Mouse (Mus musculus): Measurements from ENCODE around the gene Chpf. TPM values are rescaled to one million over a fixed set of nuclear protein-coding genes. Genes with fewer than 3 reads are reported as not detected.
A peak's percentile ranks its signal among the peaks of the same experiment; 100 is the strongest.

The Chpf gene
- polyA plus RNA-seq, 1 experiment from 2014 or later, result 27.0 TPM

- Histone ChIP-seq H3K27ac (replicated peaks in 1 of 2; ENCODE audit: control insufficient read depth in 1 of 2, insufficient read depth in 1 of 2, low read depth in 2 of 2, low read length in 2 of 2) (peak overlapping the region; percentile 1 to 97; a peak in 3 of 4 replicates), H3K36me3 (ENCODE audit: control insufficient read depth, insufficient read depth, low read length) (no peaks in the 10 kb centered on the region), H3K27me3 (ENCODE audit: control insufficient read depth, insufficient read depth, low read length) (no peaks in the 10 kb centered on the region), H3K4me2 (ENCODE audit: low read length) (no peak overlapping the region), H3K4me1 (ENCODE audit: control insufficient read depth in 2 of 2, insufficient read depth in 2 of 2, low read length in 2 of 2) (peaks cover 38 to 53% of the 10 kb centered on the region in 2 experiments), H3K9ac (ENCODE audit: low read length) (no peak overlapping the region), H3K9me3 (ENCODE audit: control insufficient read depth, low read length) (no peaks in the 10 kb centered on the region), H3K4me3 (ENCODE audit: control insufficient read depth in 1 of 2, insufficient read depth in 1 of 2, low read depth in 1 of 2, low read length in 2 of 2) (no peak overlapping the region)
- 92% methylated on average over 3 of the region's 3 CpGs for WGBS
- no peak for ATAC-seq (ENCODE audit: insufficient number of reproducible peaks, insufficient read depth, low FRiP score, low read depth)
These were observed 33.4 kb upstream of the Chpf start for GRCm38 (mm10) chr1:75512550-75512949.

GRCm38 (mm10) chr1:75511437-75512210 lies 32.5 kb upstream of the Chpf start:
- H3K27ac ChIP-seq (replicated peaks in 1 of 2; ENCODE audit: control insufficient read depth in 1 of 2, insufficient read depth in 1 of 2, low read depth in 2 of 2, low read length in 2 of 2), result peak overlapping the region; percentile 97
- peak overlapping the region; percentile 64 for H3K9ac ChIP-seq (ENCODE audit: low read length)
- no peak overlapping the region for H3K4me3 ChIP-seq (ENCODE audit: control insufficient read depth in 1 of 2, insufficient read depth in 1 of 2, low read depth in 1 of 2, low read length in 2 of 2)
- H3K4me1 ChIP-seq (ENCODE audit: control insufficient read depth in 2 of 2, insufficient read depth in 2 of 2, low read length in 2 of 2), result peaks cover 43 to 53% of the 10 kb centered on the region in 2 experiments
- 20% methylated on average over 4 of the region's 4 CpGs for WGBS
- no peaks in the 10 kb centered on the region for H3K9me3 ChIP-seq (ENCODE audit: control insufficient read depth, low read length)
- peak overlapping the region; percentile 32; the same call in 1 of the 2 replicates for H3K4me2 ChIP-seq (ENCODE audit: low read length)
- no peaks in the 10 kb centered on the region for H3K27me3 ChIP-seq (ENCODE audit: control insufficient read depth, insufficient read depth, low read length)
- no peaks in the 10 kb centered on the region for H3K36me3 ChIP-seq (ENCODE audit: control insufficient read depth, insufficient read depth, low read length)
- ATAC-seq (ENCODE audit: insufficient number of reproducible peaks, insufficient read depth, low FRiP score, low read depth), result peak; percentile 44

- no peaks in the 10 kb centered on the region for H3K9me3 ChIP-seq (ENCODE audit: control insufficient read depth, low read length)
- H3K9ac ChIP-seq (ENCODE audit: low read length), result peak overlapping the region; percentile 31; the same call in 1 of the 2 replicates
- no peak overlapping the region for H3K4me3 ChIP-seq (ENCODE audit: control insufficient read depth in 1 of 2, insufficient read depth in 1 of 2, low read depth in 1 of 2, low read length in 2 of 2)
- no peak for ATAC-seq (ENCODE audit: insufficient number of reproducible peaks, insufficient read depth, low FRiP score, low read depth)
- H3K36me3 ChIP-seq (ENCODE audit: control insufficient read depth, insufficient read depth, low read length), result no peaks in the 10 kb centered on the region
- 41% methylated on average over 5 of the region's 5 CpGs for WGBS
- H3K4me1 ChIP-seq (ENCODE audit: control insufficient read depth in 2 of 2, insufficient read depth in 2 of 2, low read length in 2 of 2), result peaks cover 42 to 51% of the 10 kb centered on the region in 2 experiments
- peak overlapping the region; percentile 97 for H3K27ac ChIP-seq (replicated peaks in 1 of 2; ENCODE audit: control insufficient read depth in 1 of 2, insufficient read depth in 1 of 2, low read depth in 2 of 2, low read length in 2 of 2)
- peak overlapping the region; percentile 25; the same call in 1 of the 2 replicates for H3K4me2 ChIP-seq (ENCODE audit: low read length)
- no peaks in the 10 kb centered on the region for H3K27me3 ChIP-seq (ENCODE audit: control insufficient read depth, insufficient read depth, low read length)
These were observed 31.0 kb upstream of the Chpf start for GRCm38 (mm10) chr1:75510154-75510553.

GRCm38 (mm10) chr1:75509586-75509985 lies 30.5 kb upstream of the Chpf start:
- Histone ChIP-seq H3K27ac (replicated peaks in 1 of 2; ENCODE audit: control insufficient read depth in 1 of 2, insufficient read depth in 1 of 2, low read depth in 2 of 2, low read length in 2 of 2) (peak overlapping the region; percentile 97; a peak in 3 of 4 replicates), H3K9me3 (ENCODE audit: control insufficient read depth, low read length) (no peaks in the 10 kb centered on the region), H3K4me1 (ENCODE audit: control insufficient read depth in 2 of 2, insufficient read depth in 2 of 2, low read length in 2 of 2) (peaks cover 41 to 48% of the 10 kb centered on the region in 2 experiments), H3K36me3 (ENCODE audit: control insufficient read depth, insufficient read depth, low read length) (no peaks in the 10 kb centered on the region), H3K4me2 (ENCODE audit: low read length) (peak overlapping the region; percentile 25; the same call in 1 of the 2 replicates), H3K9ac (ENCODE audit: low read length) (peak overlapping the region; percentile 31; the same call in 1 of the 2 replicates), H3K4me3 (ENCODE audit: control insufficient read depth in 1 of 2, insufficient read depth in 1 of 2, low read depth in 1 of 2, low read length in 2 of 2) (no peak overlapping the region), H3K27me3 (ENCODE audit: control insufficient read depth, insufficient read depth, low read length) (no peaks in the 10 kb centered on the region)
- ATAC-seq (ENCODE audit: insufficient number of reproducible peaks, insufficient read depth, low FRiP score, low read depth), result no peak
- 47% methylated on average over 20 of the region's 20 CpGs for WGBS

- Histone ChIP-seq H3K27me3 (ENCODE audit: control insufficient read depth, insufficient read depth, low read length) (no peaks in the 10 kb centered on the region), H3K4me1 (ENCODE audit: control insufficient read depth in 2 of 2, insufficient read depth in 2 of 2, low read length in 2 of 2) (peaks cover 48 to 62% of the 10 kb centered on the region in 2 experiments), H3K27ac (replicated peaks in 1 of 2; ENCODE audit: control insufficient read depth in 1 of 2, insufficient read depth in 1 of 2, low read depth in 2 of 2, low read length in 2 of 2) (peak within 1 kb of the TSS; percentile 87 to 100), H3K9me3 (ENCODE audit: control insufficient read depth, low read length) (no peaks in the 10 kb centered on the region), H3K4me3 (ENCODE audit: control insufficient read depth in 1 of 2, insufficient read depth in 1 of 2, low read depth in 1 of 2, low read length in 2 of 2) (peak within 1 kb of the TSS; percentile 77 to 93), H3K36me3 (ENCODE audit: control insufficient read depth, insufficient read depth, low read length) (peaks cover 19% of the 10 kb centered on the region), H3K4me2 (ENCODE audit: low read length) (peak within 1 kb of the TSS; percentile 84), H3K9ac (ENCODE audit: low read length) (peak within 1 kb of the TSS; percentile 100)
- ATAC-seq (ENCODE audit: insufficient number of reproducible peaks, insufficient read depth, low FRiP score, low read depth), result no peak
- 17% methylated on average over 8 of the region's 10 CpGs for WGBS
These were observed 27.9 kb upstream of the Chpf start, which contains the start of gene Inha for GRCm38 (mm10) chr1:75507006-75507405. Gene Inha (plus strand): TSS chr1:75507077.

- Histone ChIP-seq H3K27me3 (ENCODE audit: control insufficient read depth, insufficient read depth, low read length) (no peaks in the 10 kb centered on the region), H3K27ac (replicated peaks in 1 of 2; ENCODE audit: control insufficient read depth in 1 of 2, insufficient read depth in 1 of 2, low read depth in 2 of 2, low read length in 2 of 2) (peak within 1 kb of the TSS; percentile 87 to 100), H3K4me3 (ENCODE audit: control insufficient read depth in 1 of 2, insufficient read depth in 1 of 2, low read depth in 1 of 2, low read length in 2 of 2) (peak within 1 kb of the TSS; percentile 77 to 93), H3K4me2 (ENCODE audit: low read length) (peak within 1 kb of the TSS; percentile 84), H3K9ac (ENCODE audit: low read length) (peak within 1 kb of the TSS; percentile 100), H3K36me3 (ENCODE audit: control insufficient read depth, insufficient read depth, low read length) (peaks cover 28% of the 10 kb centered on the region), H3K9me3 (ENCODE audit: control insufficient read depth, low read length) (no peaks in the 10 kb centered on the region), H3K4me1 (ENCODE audit: control insufficient read depth in 2 of 2, insufficient read depth in 2 of 2, low read length in 2 of 2) (peaks cover 40 to 54% of the 10 kb centered on the region in 2 experiments)
- ATAC-seq (ENCODE audit: insufficient number of reproducible peaks, insufficient read depth, low FRiP score, low read depth), result peak; percentile 92
- WGBS, result under 1% methylated on average over 65 of the region's 65 CpGs
These were observed 27.1 kb upstream of the Chpf start, which contains the start of gene Obsl1 for GRCm38 (mm10) chr1:75505956-75506831. Gene Obsl1 (minus strand): TSS chr1:75506452.
